Mouse (Mus musculus): ENCODE measurements around the gene Platr17.
"Not testable (repeated sequence)": the region's sequence is repeated elsewhere in the genome, so short reads cannot be mapped to it uniquely, and the experiment has no call there.

The Platr17 gene

DNA sequence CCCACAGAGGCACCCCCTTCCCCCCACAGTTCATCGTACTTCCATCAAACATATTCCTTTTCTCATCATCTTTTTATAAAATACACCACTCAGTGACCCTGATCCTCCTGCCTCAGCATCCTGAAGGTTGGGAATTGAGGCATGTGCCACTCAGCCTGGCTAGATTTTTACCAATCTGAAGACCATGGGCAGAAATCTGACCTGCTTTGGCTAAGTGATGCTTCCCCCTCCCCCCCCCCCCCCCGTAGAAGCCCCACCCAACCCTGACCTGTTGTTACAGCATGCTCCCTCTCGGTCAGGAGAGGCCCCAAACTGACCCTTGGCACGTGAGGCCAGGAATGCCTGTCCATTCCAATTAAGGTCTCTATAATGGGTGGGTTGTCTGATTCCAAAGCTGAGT, at the start of gene Platr17:
Gene Platr17 (plus strand): TSS at position 301 of the 400 bp plus-strand sequence.
- DNase-seq (ENCODE audit: low read depth, low spot score): not testable (repeated sequence)

DNA sequence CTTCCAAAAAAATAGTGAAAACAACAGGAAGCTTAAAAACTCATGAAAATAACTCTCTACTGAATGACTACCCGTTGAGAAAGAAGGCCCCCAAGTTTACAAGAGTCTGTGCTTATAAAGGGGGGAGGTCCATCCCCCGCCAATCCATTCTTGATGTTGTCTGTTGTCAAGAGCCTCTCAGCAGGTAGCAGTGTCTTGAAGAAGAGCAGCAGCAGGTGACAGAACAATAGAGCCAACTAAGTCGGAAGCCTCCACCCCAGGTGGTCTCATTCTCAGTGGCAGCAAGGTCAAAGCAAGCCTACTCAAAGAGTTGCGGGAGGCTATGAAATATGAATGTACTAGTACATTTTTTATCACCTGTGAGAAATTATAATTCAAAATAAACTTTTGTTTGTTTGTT, 47.1 kb upstream of the Platr17 start:
- no peak for DNase-seq (ENCODE audit: low read depth, low spot score)

DNA sequence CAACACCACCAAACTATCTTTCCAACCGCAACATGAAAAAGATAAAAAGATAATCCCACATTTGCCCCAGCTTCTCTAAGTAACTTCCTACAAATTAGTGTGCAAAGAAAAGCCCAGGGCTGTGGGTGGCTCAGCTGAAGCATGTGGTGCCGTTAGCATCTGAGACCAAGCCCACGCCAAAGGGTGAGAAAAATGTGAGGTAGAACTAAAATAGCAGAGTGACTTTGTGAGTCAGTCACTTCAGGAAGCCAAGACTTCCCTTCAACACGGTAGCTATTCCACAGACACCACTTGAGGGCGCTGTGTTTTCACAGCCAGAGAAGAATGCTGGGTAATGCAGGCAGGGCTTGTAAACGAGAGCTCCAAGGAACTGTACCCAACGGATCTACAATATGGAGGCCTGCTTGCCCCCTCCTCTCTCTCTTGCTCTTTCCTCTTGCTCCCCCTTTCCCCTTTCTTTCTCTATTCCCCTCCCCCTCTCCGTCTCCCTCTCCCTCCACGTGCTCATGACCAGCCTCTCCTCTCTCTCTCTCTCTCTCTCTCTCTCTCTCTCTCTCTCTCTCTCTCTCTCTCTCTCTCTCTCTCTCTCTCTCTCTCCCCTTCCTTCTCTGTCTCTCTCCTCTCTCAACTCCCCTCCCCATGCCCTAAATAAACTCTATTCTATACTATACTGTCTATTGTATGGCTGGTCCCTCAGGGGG, 39.5 kb upstream of the Platr17 start:
- DNase-seq (ENCODE audit: low read depth, low spot score): peak; percentile 53

DNA sequence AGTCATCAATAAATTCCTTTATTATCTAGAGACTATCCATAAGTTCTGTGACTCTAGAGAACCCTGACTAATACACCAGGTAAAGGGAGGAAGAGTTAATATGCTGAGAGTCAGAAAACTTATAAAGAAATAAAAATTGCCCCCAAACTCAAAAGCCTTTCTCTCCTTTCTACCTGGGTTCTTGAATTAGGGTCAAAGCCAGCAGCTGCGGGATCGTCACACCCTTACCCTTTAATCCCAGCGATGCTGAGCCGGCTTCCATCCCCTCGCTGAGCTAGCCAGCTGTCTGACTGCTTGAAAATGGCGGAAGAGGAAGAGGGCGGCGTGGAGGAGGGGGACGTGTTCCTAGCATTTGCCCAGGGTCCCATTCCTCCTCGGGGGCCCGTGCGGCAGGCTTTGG, 31.4 kb upstream of the Platr17 start, which contains the start of gene Gm7029:
Gene Gm7029 (plus strand): TSS at position 301 of the 400 bp plus-strand sequence.
- not testable (repeated sequence) for DNase-seq (ENCODE audit: low read depth, low spot score)

DNA sequence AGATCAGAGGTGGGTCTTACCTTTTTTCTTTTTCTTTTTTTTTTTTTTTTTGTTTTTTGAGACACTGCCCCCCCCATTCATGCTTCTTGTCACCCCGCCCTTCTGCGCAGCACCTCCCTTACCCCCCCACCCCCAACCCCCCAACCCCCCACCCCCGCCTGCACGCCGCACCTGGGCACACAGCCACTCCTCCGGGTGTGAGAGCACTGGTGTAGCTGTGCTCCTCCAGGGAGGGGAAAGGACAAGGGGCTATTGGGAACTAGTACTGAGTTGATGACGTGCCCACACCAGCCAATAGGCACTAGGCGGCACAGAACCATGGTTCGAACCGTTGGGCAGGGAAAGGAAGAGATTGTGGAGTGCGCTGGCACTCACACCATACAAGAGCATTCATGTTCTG, 30.5 kb upstream of the Platr17 start:
- no peak for DNase-seq (ENCODE audit: low read depth, low spot score)

DNA sequence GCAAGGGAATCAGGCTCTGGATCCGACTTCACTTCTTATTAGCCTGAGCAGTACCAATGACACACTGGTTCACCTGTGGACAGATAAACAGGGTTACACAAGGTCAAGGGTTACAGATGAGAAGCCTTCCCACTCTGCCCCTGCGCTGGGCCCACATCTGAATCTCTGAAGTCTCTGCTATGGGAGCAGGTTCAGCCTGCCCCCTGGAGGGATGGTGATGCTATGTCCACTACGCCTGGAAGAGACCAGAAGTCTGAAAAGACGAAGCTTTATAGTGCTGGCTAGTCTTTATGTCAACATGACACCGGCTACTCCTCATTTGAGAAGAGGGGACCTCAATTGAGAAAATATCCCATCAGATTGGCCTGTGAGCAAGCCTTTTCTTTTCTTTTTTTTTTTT, 29.1 kb upstream of the Platr17 start:
- not testable (repeated sequence) for DNase-seq (ENCODE audit: low read depth, low spot score)

DNA sequence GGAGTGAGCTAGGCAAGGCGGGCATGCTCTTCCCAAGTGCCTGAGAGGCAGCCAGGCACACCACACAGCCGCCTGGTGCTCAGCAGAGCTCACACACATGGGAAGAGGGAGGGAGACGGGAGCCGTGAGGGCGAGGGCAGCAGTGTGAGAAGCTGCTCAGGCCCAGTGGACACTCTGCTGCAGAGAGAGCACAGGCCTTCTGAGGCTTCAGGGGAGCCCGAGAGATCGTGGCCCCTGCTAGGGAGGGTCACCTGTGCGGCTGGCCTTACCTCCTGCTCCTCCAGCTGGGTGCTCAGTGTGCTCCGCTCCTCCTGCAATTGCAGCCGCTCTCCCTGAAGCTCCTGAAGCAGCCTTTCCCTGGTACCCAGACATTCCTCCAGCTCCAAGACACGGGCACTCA, 20.6 kb upstream of the Platr17 start:
- not testable (repeated sequence) for DNase-seq (ENCODE audit: low read depth, low spot score)

DNA sequence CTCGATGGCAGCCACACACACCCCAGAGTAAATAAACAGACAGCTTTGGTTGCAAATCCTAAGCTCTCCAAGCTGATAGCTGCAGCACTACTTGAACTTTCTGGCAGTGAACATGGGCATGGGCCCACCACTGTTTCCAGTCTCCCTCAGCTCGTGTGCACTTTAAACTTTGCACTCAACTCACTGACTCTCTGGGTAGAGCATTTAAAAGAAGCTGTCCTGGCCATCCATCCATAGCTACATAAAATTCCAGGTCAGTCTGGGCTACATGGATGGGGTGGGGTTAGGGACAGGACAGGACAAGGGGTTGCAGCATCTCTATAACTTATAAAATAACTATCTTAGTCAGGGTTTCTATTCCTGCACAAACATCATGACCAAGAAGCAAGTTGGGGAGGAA, 17.1 kb upstream of the Platr17 start:
- DNase-seq (ENCODE audit: low read depth, low spot score): not testable (repeated sequence)

DNA sequence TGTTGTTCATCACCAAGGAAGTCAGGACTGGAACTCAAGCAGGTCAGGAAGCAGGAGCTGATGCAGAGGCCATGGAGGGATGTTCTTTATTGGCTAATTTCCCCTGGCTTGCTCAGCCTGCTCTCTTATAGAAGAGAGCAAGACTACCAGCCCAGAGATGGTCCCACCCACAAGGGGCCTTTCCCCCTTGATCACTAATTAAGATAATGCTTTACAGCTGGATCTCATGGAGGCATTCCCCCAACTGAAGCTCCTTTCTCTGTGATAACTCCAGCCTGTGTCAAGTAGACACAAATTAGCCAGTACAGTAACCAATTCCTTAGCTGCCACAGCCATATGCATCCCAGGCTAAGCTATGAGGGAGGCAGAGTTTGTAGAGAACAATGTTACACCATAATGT, 16.7 kb upstream of the Platr17 start:
- DNase-seq (ENCODE audit: low read depth, low spot score): not testable (repeated sequence)

DNA sequence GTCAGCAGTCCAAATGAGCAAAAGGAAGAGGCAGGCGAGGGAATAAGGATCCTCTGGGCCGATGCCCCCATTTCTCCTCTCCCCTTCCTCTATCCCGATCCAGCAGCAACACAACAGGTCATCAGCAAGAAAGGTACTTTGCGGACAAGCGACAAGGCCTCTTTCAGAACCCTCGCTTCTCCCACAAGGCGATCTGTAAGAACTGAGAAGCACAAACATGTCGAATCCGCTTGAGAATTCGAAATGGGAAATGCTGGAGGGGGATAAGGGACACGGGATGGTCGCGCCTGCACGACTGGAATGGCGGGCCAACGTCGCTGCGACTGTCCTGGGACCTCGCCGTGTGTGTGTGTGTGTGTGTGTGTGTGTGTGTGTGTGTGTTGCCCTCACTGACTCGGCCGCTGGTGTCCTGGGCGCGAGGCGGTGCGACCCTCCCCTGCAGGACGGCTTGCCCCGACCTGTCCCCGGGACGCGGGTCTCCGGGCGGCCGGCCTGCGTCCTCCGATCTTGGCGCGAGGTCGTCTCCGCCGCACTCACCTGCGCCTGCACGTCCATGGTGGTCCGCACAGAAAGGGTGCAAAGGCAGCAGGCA, 14.9 kb upstream of the Platr17 start:
- DNase-seq (ENCODE audit: low read depth, low spot score): not testable (repeated sequence)

DNA sequence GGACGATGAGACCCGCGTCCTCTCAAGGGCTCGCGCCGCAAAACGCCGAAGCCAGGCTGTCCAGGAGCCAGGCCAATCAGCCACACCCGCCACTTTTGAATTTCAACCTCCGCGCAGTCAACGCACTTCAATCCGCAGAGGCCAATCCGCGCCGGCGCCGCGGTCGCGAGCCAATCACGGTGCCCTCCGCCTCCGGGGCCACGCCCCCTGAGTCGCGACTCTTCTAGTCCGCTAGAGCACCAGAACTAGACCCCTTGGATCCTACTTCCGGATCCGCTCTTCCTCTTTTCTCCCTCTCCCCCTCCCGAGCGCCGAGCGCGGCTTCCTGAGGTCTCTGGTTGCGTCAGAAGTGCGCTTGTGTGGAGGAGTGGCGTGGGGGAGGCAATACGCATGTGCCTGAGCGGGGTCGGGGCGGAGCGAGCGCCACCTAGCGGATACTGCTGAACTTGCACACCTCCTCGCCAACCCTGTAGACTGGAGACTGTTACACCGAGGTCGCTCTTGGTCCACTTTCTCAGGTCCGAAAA, 14.3 kb upstream of the Platr17 start, which contains the start of gene Kifc1:
Gene Kifc1 (minus strand): TSS at position 129 of the 527 bp plus-strand sequence.
- DNase-seq (ENCODE audit: low read depth, low spot score): peak; percentile 100

DNA sequence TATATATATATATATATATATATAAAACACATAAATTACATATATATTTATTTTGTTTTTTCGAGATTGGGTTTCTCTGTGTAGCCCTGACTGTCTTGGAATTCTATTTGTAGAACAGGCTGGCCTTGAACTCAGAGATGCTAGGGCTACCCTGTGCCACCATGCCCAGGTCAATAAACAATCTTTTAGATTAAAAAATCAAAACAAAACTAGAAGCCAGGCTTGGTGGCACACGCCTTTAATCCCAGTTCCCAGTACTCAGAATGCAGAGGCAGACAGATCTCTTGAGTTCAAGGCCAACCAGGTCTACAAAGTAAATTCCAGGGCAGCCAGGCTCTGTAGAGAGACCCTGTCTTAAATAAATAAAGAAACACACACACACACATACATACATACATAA, 13.6 kb upstream of the Platr17 start:
- DNase-seq (ENCODE audit: low read depth, low spot score): no peak

DNA sequence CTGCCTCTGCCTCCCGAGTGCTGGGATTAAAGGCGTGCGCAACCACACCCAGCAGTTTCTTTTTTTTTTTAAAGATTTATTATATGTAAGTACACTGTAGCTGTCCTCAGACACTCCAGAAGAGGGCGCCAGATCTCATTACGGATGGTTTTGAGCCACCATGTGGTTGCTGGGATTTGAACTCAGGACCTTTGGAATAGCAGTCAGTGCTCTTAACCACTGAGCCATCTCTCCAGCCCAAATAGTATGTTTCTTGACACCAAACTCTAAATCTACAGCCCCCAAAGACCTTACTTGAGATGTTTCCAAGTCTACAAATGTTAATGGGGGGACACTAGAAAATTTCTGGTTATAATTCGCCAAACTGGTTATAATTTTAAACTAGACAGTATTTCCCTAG, 13.0 kb upstream of the Platr17 start:
- not testable (repeated sequence) for DNase-seq (ENCODE audit: low read depth, low spot score)

DNA sequence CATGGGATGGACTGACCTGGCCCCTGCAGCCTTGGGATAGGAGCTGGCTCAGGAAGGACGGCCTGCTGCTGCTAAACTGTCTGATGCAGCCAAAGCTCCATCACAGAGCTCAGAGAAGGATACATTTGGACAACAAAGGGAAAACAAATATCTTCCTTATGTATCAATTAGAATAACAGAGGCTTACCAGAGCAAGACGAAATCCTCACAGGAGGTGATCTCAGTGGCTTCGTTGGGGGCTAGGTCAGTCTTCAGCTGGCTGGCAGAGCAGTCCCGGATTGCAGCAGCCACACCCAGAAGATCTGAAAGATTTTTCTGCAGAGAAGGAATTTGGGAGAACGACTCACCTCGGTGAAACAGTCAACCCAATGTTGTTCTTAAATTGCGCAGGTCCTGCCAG, 12.5 kb upstream of the Platr17 start:
- no peak for DNase-seq (ENCODE audit: low read depth, low spot score)

DNA sequence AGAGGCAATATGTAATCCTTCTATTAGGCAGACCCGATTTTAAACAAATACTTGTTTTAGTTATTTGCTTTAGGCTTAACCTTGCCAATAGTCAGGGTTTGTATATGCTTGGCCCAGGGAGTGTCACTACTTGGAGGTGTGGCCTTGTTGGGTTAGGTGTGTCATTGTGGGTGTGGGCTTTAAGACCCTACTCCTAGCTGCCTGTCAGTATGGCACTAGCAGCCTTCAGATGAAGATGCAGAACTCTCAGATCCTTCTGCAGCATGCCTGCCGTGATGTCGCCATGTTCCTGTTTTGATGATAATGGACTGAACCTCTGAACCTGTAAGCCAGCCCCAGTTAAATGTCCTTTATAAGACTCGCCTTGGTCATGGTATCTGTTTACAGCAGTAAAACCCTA, 11.9 kb upstream of the Platr17 start:
- not testable (repeated sequence) for DNase-seq (ENCODE audit: low read depth, low spot score)

DNA sequence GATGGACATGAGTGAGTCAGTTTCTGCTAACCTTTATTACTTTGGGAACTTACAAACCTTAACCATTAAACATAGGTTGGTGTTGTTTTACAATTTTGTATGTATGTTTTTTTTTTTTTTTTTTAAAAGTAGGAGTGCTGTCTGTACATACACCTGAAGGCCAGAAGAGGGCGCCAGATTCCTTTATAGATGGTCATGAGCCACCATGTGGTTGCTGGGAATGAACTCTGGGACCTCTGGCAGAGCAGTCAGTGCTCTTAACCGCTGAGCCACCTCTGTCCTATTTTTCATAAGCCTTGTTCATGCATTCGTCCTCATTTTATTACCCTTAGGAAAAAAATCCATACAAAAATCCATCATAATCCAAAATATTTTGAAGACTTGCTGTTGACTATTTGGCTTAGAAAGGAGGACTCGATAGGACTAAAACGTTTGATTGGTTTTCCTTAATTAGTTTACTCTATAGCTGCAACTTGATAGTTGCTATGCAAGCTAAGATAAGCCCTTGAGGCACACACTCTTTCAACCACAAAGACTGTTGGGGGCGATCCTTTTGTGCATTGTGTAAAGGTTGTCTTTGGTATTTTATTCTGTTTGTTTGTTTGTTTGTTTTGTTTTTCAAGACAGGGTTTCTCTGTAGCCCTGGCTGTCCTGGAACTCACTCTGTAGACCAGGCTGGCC, 7.7 kb upstream of the Platr17 start:
- peak; percentile 78 for DNase-seq (ENCODE audit: low read depth, low spot score)

DNA sequence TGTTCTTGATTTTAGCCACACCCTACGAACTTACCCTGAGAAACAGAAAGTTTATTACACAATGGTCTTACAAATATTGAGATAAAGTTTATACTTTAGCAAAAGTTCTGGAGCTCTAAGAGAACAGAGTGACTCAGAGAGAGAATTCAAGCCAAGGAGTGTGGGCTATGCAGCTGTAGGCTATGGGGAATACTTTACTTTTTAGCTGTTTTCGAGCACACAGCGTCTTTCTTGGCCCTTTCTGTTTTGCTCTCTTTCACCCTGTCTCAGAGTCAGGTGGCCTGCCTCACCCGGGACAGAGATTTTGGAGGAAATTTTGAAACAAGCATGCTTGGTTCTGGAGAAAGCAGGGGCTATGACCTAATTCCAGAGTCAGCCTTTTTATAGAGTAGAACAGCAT, 6.7 kb upstream of the Platr17 start:
- DNase-seq (ENCODE audit: low read depth, low spot score): not testable (repeated sequence)

DNA sequence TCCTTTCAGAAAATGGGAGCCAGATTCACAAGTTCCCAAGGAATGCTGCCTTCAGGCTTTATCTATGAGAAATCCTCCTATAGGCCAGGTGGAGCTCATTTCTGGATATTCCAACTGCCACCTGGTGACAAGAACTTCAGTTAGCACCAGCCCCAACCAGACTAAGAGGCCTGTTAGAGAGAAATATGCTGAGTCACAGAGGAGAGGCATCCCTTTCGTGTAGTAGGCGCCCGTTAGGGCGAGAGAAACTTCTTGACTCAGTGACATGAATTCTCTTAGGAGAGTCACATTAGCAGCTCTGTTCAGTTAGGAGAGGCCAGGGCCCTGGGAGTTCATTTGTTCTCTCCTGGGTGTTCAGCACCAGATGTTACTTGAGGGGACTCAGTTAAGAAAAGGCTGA, 5.3 kb upstream of the Platr17 start:
- DNase-seq (ENCODE audit: low read depth, low spot score): no peak

DNA sequence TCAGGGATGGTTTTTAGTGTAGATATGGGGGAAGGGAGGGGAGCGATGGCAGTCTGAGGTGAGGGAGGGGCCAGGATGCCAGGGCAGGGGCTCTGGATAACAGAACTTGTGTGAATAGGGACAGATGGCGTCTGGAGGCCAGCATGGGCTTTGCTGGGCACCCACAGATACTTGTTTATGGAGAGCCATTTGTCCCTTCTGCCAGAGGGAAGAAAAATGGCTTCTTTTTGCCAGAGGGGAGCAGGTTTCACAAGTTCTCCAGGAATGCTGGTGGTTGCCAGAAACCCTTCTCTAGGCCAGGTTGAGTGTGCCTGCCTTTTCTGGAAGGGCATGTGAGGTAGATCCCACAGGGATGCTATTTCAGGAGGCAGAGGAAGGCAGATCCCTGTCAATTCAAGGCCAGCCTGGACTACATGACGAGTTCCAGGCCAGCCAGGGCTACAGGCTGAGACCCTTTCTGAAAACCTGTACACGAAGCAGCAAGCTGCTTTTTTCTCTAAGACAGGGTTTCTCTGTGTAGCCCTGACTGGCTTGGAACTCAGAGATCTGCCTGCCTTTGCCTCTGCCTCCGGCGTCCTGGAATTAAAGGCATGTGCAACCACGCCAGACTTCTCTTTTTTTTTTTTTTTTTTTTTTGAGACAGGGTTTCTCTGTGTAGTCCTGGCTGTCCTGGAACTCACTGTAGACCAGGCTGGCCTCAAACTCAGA, 4.5 kb upstream of the Platr17 start:
- DNase-seq (ENCODE audit: low read depth, low spot score): no peak

DNA sequence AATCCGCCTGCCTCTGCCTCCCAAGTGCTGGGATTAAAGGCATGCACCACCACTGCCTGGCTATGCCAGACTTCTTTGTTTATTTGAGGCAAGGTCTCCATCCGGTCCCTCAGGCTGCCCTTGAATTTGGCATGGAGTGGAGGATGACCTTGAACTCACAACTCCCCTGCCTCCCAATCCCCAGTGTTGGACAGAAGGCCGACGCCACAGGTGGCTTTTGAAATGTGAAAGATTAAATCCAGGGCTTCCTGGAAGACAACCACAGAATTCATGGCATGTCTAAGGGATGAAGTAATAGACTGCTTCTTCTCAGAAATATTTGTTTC, 4.0 kb upstream of the Platr17 start:
- no peak for DNase-seq (ENCODE audit: low read depth, low spot score)

DNA sequence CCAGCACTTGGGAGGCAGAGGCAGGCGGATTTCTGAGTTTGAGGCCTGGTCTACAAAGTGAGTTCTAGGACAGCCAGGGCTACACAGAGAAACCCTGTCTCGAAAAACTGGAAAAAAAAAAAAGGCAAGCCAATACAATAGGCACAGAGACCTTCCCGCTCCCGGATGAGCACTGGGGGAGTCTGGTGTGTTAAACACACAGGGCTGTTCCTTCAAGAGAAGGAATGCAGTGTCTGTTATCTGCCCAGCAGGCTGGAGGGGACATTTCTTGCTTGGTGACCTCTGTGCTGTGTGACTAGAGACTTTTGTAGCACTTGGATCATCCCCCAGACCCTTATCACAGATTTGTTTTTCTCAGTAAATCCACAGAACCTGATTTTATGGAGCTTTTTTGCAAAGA, 3.3 kb upstream of the Platr17 start:
- DNase-seq (ENCODE audit: low read depth, low spot score): no peak

DNA sequence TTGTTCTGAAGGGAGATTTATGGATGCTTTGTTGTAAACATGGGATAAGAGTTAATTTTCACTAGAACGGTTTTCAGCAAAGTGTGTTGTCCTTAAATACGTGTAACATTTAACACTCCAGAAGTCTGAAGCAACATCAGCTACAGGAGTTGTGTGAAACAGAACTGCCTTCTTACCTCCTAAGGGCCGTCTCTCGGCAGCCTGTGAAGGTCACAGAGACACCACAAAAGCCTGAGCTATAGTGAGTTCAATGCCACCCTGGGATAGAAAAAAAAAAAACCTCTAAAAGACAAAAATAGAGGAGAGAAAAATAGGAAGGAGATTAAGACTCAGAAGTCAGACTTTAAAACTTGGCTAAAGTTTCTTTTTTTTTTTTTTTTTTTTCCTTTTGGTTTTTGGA, 2.9 kb upstream of the Platr17 start:
- DNase-seq (ENCODE audit: low read depth, low spot score): no peak
